Mouse (Mus musculus) midbrain, embryonic 16.5 days (tissue): ENCODE results near the gene Gstm1. TPM values are rescaled to one million over a fixed set of nuclear protein-coding genes. Genes with fewer than 3 reads are reported as not detected.
A peak's percentile ranks its signal among the peaks of the same experiment; 100 is the strongest.
"Not testable (repeated sequence)": the region's sequence is repeated elsewhere in the genome, so short reads cannot be mapped to it uniquely, and the experiment has no call there.

Experiments
- ATAC-seq: fragments of 200-750 bp; cut with Nextera tagmentation; 2 replicates; pipeline ENCODE4 v1.8.0; 2017; ENCODE audit warnings: moderate TSS enrichment
- H3K27ac ChIP-seq: fragments of 300-500 bp; sonication (generic); 2 replicates; pipeline ENCODE4 v1.5.1; 2014; ENCODE audit warnings: mild to moderate bottlenecking, low read length, mixed read lengths
- H3K27me3 ChIP-seq: fragments of 300-500 bp; sonication (generic); 2 replicates; pipeline ENCODE4 v1.6.1; 2014; ENCODE audit warnings: low read depth, low read length, mixed read lengths; ENCODE audit not compliant: control insufficient read depth, insufficient read depth
- H3K36me3 ChIP-seq: fragments of 300-500 bp; sonication (generic); 2 replicates; pipeline ENCODE4 v1.6.1; 2014; ENCODE audit warnings: mild to moderate bottlenecking, low read length, moderate library complexity, mixed read lengths; ENCODE audit not compliant: control insufficient read depth, insufficient read depth
- H3K4me1 ChIP-seq: fragments of 300-500 bp; sonication (generic); 2 replicates; pipeline ENCODE4 v1.6.1; 2014; ENCODE audit warnings: mild to moderate bottlenecking, low read length, mixed read lengths; ENCODE audit not compliant: control insufficient read depth, insufficient read depth
- H3K4me2 ChIP-seq: fragments of 300-500 bp; sonication (generic); 2 replicates; pipeline ENCODE4 v1.6.1; 2014; ENCODE audit warnings: mild to moderate bottlenecking, low read length, mixed read lengths
- H3K4me3 ChIP-seq: fragments of 300-500 bp; sonication (generic); 2 replicates; pipeline ENCODE4 v1.5.1; 2014; ENCODE audit warnings: low read depth, mild to moderate bottlenecking, low read length, moderate library complexity, mixed read lengths
- H3K9ac ChIP-seq: fragments of 300-500 bp; sonication (generic); 2 replicates; pipeline ENCODE4 v1.6.1; 2014; ENCODE audit warnings: low read depth, low read length, mixed read lengths
- H3K9me3 ChIP-seq: fragments of 300-500 bp; sonication (generic); replicated peaks from 2 replicates; pipeline ENCODE4 v1.6.1; 2014; ENCODE audit warnings: mild to moderate bottlenecking, low read length, mixed read lengths; ENCODE audit not compliant: control insufficient read depth, poor library complexity, severe bottlenecking
- WGBS: fragments of 180-500 bp; shearing (Covaris S2); extraction: QIAGEN DNeasy Blood & Tissue Kit; methylation state at CpG from one replicate; pipeline ENCODE4 v1.1.7; 2014; 5-methylcytosine and 5-hydroxymethylcytosine counted together
- polyA plus RNA-seq: library from polyadenylated mRNA; unstranded; fragments of >200 nt; fragmentation: Nextera tagmentation; extraction: Ambion mirVana; gene quantifications from 2 replicates; pipeline ENCODE4 v1.2.1, GENCODE M21; 2015

The Gstm1 gene
- polyA plus RNA-seq, 1 experiment from 2014 or later: 139 TPM

GRCm38 (mm10) chr3:108044394-108045140 lies 26.8 kb upstream of the Gstm1 start, which contains the start of gene Gstm4:
Gene Gstm4, minus strand, starts transcription at chr3:108044894.
- peak within 1 kb of the TSS; percentile 40; the same call in 1 of the 2 replicates for H3K27ac ChIP-seq
- peaks cover 5% of the 10 kb centered on the region; the same call in 1 of the 2 replicates for H3K4me1 ChIP-seq
- H3K36me3 ChIP-seq: no peaks in the 10 kb centered on the region
- H3K27me3 ChIP-seq: no peaks in the 10 kb centered on the region
- peak within 1 kb of the TSS; percentile 64 for H3K9ac ChIP-seq
- H3K4me3 ChIP-seq: peak within 1 kb of the TSS; percentile 42
- peak within 1 kb of the TSS; percentile 60 for H3K4me2 ChIP-seq
- ATAC-seq: peak; percentile 92
- H3K9me3 ChIP-seq: no peaks in the 10 kb centered on the region
- 8% methylated on average over 29 of the region's 29 CpGs for WGBS

GRCm38 (mm10) chr3:108033156-108033555 lies 15.4 kb upstream of the Gstm1 start:
- no peak overlapping the region for H3K27ac ChIP-seq
- WGBS: 59% methylated on average over 5 of the region's 5 CpGs
- no peak overlapping the region for H3K4me3 ChIP-seq
- no peak overlapping the region for H3K4me2 ChIP-seq
- no peaks in the 10 kb centered on the region for H3K9me3 ChIP-seq
- ATAC-seq: no peak
- H3K27me3 ChIP-seq: no peaks in the 10 kb centered on the region
- H3K9ac ChIP-seq: no peak overlapping the region
- no peaks in the 10 kb centered on the region for H3K36me3 ChIP-seq
- H3K4me1 ChIP-seq: no peaks in the 10 kb centered on the region

- Histone ChIP-seq H3K4me1 (no peaks in the 10 kb centered on the region), H3K36me3 (no peaks in the 10 kb centered on the region), H3K27me3 (no peaks in the 10 kb centered on the region), H3K4me2 (no peak overlapping the region), H3K4me3 (no peak overlapping the region), H3K9ac (no peak overlapping the region), H3K27ac (no peak overlapping the region), H3K9me3 (no peaks in the 10 kb centered on the region)
- ATAC-seq: no peak
Measured at GRCm38 (mm10) chr3:108032113-108032512, 14.3 kb upstream of the Gstm1 start.

GRCm38 (mm10) chr3:108028641-108029365 lies 11.0 kb upstream of the Gstm1 start:
- Histone ChIP-seq H3K27me3 (no peaks in the 10 kb centered on the region), H3K4me2 (no peak overlapping the region), H3K9me3 (no peaks in the 10 kb centered on the region), H3K4me1 (no peaks in the 10 kb centered on the region), H3K27ac (no peak overlapping the region), H3K4me3 (no peak overlapping the region), H3K36me3 (no peaks in the 10 kb centered on the region), H3K9ac (no peak overlapping the region)
- no peak for ATAC-seq
- 65% methylated on average over 4 of the region's 4 CpGs for whole genome bisulfite sequencing

- 84% methylated on average over 1 of the region's 1 CpGs for WGBS
- ATAC-seq: no peak
Measured at GRCm38 (mm10) chr3:108026597-108026996, 8.8 kb upstream of the Gstm1 start.

GRCm38 (mm10) chr3:108026049-108026448 lies 8.3 kb upstream of the Gstm1 start:
- H3K9me3 ChIP-seq: no peaks in the 10 kb centered on the region
- no peaks in the 10 kb centered on the region for H3K4me1 ChIP-seq
- no peak overlapping the region for H3K4me3 ChIP-seq
- no peak overlapping the region for H3K9ac ChIP-seq
- H3K36me3 ChIP-seq: no peaks in the 10 kb centered on the region
- H3K27me3 ChIP-seq: no peaks in the 10 kb centered on the region
- ATAC-seq: no peak
- H3K27ac ChIP-seq: no peak overlapping the region
- 84% methylated on average over 5 of the region's 5 CpGs for WGBS
- no peak overlapping the region for H3K4me2 ChIP-seq

More at GRCm38 (mm10) chr3:108026597-108026996, 8.8 kb upstream of the Gstm1 start:
- Histone ChIP-seq H3K27ac (no peak overlapping the region), H3K4me3 (no peak overlapping the region), H3K4me2 (no peak overlapping the region), H3K9me3 (no peaks in the 10 kb centered on the region), H3K27me3 (no peaks in the 10 kb centered on the region), H3K9ac (no peak overlapping the region), H3K4me1 (no peaks in the 10 kb centered on the region), H3K36me3 (no peaks in the 10 kb centered on the region)

- Histone ChIP-seq H3K9ac (no peak overlapping the region), H3K36me3 (no peaks in the 10 kb centered on the region), H3K9me3 (no peaks in the 10 kb centered on the region), H3K27me3 (no peaks in the 10 kb centered on the region), H3K27ac (no peak overlapping the region), H3K4me1 (no peaks in the 10 kb centered on the region), H3K4me2 (no peak overlapping the region), H3K4me3 (no peak overlapping the region)
- ATAC-seq: no peak
- WGBS: 92% methylated on average over 4 of the region's 4 CpGs
Measured at GRCm38 (mm10) chr3:108025318-108025717, 7.5 kb upstream of the Gstm1 start.

- H3K4me3 ChIP-seq: no peak overlapping the region
- 83% methylated on average over 6 of the region's 6 CpGs for WGBS
- ATAC-seq: no peak
- H3K9me3 ChIP-seq: no peaks in the 10 kb centered on the region
- no peaks in the 10 kb centered on the region for H3K36me3 ChIP-seq
- no peak overlapping the region for H3K4me2 ChIP-seq
- H3K27ac ChIP-seq: no peak overlapping the region
- H3K9ac ChIP-seq: no peak overlapping the region
- peaks cover 5% of the 10 kb centered on the region for H3K4me1 ChIP-seq
- no peaks in the 10 kb centered on the region for H3K27me3 ChIP-seq
Measured at GRCm38 (mm10) chr3:108022650-108023049, 4.9 kb upstream of the Gstm1 start.

GRCm38 (mm10) chr3:108020351-108021022 lies 2.7 kb upstream of the Gstm1 start:
- ATAC-seq, H3K9me3 ChIP-seq, H3K27me3 ChIP-seq, H3K36me3 ChIP-seq, H3K27ac ChIP-seq, H3K9ac ChIP-seq, H3K4me3 ChIP-seq, H3K4me2 ChIP-seq: not testable (repeated sequence)
- WGBS: 89% methylated on average over 11 of the region's 11 CpGs
- peaks cover 18% of the 10 kb centered on the region for H3K4me1 ChIP-seq
